Mouse (Mus musculus) central nervous system, embryonic 18 days (tissue): ENCODE data around the gene Gm21830. TPM values are rescaled to one million over a fixed set of nuclear protein-coding genes. Genes with fewer than 3 reads are reported as not detected.

Experiments used
- polyA plus RNA-seq: library from polyadenylated mRNA; depleted of rRNA; stranded (reverse); fragments of >200 nt; gene quantifications from 2 replicates; pipeline ENCODE4 v1.2.3, GENCODE M21; 2012; rRNA removed

The Gm21830 gene
- not detected in 2 replicates for polyA plus RNA-seq

GRCm38 (mm10) chr2:67413425-67413824 lies at the start of gene Gm21830:
Gene Gm21830 (plus strand): TSS chr2:67413725.

GRCm38 (mm10) chr2:67433081-67433480 lies 19.6 kb downstream of the Gm21830 start, which contains the start of gene Gm26727:
Gene Gm26727 (minus strand): TSS chr2:67433181.

GRCm38 (mm10) chr2:67445780-67446179 lies 32.3 kb downstream of the Gm21830 start, which contains the start of gene Xirp2:
Gene Xirp2 (plus strand): TSS chr2:67446002.

Other genes with a start within 250 kb of the Gm21830 start
- gene Gm26727, start 19.5 kb downstream of the Gm21830 start, polyA plus RNA-seq = not detected in 2 replicates
- 0.16 TPM in 1 of 2 replicates, not detected in the other for gene Xirp2, start 32.3 kb downstream of the Gm21830 start, polyA plus RNA-seq
- 22.9 and 24.5 TPM in 2 replicates for gene B3galt1, start 152.1 kb downstream of the Gm21830 start, polyA plus RNA-seq